Mouse (Mus musculus): Measurements from ENCODE around the gene Vwa8.

Vwa8 gene

DNA sequence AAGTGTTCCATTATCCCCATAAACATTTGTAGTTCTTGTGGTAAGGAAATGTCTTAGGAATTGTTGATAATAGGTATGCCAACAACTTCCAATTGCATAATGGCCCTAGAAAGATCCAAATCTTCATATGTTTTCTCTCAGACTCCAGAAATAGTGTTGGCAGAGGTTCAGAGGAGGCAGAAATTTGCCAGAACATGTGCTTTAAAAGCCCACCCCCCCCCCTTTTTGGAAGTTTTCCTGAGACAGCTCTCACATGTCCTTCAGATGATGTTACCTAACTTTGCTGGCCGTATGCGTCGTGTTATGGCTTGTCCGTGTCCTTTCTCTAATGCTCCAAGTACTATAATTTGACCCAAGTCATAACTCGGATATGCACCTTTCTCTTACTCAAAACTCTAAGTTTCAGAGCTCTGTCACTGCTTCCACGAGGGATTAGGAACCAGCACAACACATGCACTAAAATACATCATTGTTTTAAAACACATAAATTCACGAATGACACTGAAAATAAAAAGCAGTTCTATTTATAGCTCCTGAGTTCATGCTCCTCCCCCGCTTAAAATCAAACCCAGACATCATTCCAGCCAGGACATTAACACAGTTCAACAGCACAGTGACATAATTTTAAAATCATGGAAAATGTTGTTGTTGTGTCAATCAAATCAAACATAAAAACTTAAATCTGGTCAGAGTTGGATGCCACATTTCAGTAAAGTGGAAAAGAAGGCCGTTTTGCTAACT is 227.9 kb downstream of the Vwa8 start:
- DNase-seq (ENCODE audit: low read depth, low spot score): no peak

DNA sequence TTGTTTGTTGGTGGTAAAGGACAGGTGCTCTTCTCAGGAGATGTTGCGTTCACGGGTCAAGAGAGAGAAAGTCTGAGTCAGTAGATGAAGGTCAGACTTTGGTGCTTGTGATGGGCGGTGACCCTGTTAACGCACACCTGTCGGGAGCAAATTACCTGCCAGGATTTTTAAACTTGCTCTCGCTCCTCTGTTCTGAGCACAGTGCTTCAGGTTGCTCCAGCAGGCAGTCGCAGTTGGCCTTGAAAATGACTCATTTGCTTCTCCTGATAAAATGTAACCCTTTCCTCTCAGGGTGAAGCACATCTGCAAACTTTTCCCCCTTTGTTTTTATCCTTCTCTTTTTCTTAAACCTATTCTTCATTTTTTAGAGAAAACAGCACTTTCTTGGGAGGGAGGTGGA is 234.7 kb downstream of the Vwa8 start:
- DNase-seq (ENCODE audit: low read depth, low spot score): no peak

GRCm38 (mm10) chr14:79086006-79086405 is 237.2 kb downstream of the Vwa8 start:
- no peak for DNase-seq (ENCODE audit: low read depth, low spot score)

- DNase-seq (ENCODE audit: low read depth, low spot score): no peak
Observed at GRCm38 (mm10) chr14:79089464-79089863, 240.6 kb downstream of the Vwa8 start.

DNA sequence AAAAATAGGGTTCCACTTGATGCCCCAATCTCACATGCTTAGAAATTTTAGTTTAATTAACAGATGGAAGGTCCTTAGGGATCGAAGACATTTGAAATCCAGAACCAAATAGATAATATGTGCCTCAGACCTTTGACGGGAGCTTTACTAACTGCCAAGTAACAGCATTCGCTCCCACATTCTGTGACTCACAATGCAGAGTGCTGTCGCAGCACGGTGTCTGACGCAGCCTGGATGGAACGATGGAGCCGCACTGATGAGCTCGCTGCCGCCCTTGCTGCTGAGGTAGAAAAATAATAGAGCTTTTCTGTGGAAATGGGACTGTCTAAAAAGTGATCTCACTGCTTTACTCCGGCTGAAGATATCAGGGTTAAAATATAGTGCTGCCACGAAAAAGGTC is 248.3 kb downstream of the Vwa8 start:
- no peak for DNase-seq (ENCODE audit: low read depth, low spot score)

GRCm38 (mm10) chr14:79106655-79107515 is 258.0 kb downstream of the Vwa8 start:
- DNase-seq (ENCODE audit: low read depth, low spot score): peak; percentile 85

- DNase-seq (ENCODE audit: low read depth, low spot score): peak; percentile 29
Observed at GRCm38 (mm10) chr14:79109375-79109774, 260.5 kb downstream of the Vwa8 start.

- DNase-seq (ENCODE audit: low read depth, low spot score): peak; percentile 57
Observed at GRCm38 (mm10) chr14:79110012-79110411, 261.2 kb downstream of the Vwa8 start.

DNA sequence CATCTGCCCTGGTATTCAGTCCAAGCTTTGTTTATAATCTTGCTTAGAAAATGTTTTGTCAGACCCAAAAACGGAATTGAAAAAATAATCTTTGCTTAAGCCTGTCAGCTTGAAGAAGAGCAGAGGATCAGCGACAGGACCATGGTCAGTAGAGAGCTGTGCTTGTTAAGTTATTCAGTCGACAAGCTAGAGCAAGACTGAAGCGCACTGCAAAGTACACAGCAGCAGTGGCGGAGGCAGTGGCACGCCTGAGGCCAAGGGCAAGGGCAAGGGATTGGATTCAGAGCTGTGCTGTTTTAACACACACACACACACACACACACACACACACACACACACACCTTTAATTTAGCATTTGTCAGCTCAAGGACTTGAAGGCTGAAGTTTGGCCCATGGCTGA is 263.2 kb downstream of the Vwa8 start:
- DNase-seq (ENCODE audit: low read depth, low spot score): no peak

GRCm38 (mm10) chr14:79114526-79115383 is 265.9 kb downstream of the Vwa8 start:
- DNase-seq (ENCODE audit: low read depth, low spot score): no peak

GRCm38 (mm10) chr14:79118457-79118856 is 269.6 kb downstream of the Vwa8 start:
- DNase-seq (ENCODE audit: low read depth, low spot score): no peak

DNA sequence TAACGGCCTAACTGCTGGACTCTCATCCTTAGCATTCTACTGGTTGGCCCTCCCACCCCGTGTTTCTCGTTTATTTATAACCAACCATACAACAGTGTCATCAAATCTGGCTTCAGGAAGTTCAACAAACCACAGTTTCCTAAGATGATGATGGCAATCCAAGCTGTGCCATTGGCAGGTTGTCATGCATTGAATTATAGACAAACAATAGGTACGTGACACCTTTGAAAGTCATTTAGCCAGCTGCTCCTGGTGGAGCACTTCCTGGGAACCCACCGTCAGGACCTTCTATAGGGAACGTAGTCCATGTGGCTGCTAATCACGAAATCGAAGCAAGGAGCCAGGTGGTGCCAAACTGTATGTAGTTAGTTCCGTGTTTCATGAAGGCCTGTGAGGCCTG is 270.5 kb downstream of the Vwa8 start:
- DNase-seq (ENCODE audit: low read depth, low spot score): no peak

DNA sequence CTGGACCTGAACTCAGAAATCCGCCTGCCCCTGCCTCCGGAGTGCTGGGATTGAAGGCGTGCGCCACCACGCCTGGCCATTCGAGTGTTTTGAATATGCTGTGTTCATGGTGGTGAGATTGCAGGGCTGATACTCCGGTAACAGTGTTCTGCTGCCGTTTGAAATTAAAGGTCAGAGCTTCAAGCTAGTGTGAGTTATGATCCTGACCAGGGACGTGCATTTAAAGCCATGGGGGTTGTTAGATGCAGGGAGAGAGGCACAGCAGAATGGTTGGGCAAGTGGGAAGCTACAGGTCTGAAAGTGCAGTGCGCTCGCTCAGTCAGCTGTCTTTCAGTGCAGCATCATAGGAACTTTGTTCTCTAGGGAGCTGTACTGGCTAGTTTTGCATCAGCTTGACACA is 271.8 kb downstream of the Vwa8 start:
- no peak for DNase-seq (ENCODE audit: low read depth, low spot score)

GRCm38 (mm10) chr14:79123466-79123865 is 274.6 kb downstream of the Vwa8 start:
- no peak for DNase-seq (ENCODE audit: low read depth, low spot score)

DNA sequence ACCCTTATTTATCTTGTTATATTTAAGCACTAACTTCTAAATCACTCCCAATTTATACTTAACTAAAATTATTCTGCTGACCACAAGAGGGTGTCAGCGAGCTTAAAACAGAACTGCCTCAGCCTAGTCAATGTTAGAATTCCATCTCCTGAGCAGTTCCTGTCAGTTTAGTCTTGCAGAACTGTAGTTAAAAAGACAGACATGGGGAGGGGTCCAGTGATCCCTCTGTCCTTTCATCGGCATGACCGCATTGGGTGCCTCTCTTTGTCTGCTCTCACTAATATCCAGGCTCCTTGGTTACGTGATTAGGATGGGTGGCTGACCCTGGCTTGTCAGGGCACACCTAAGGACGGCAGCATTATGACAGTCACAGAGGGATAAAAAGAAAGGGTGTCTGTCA is 275.8 kb downstream of the Vwa8 start:
- peak; percentile 37 for DNase-seq (ENCODE audit: low read depth, low spot score)

- no peak for DNase-seq (ENCODE audit: low read depth, low spot score)
Observed at GRCm38 (mm10) chr14:79126176-79126575, 277.3 kb downstream of the Vwa8 start.

DNA sequence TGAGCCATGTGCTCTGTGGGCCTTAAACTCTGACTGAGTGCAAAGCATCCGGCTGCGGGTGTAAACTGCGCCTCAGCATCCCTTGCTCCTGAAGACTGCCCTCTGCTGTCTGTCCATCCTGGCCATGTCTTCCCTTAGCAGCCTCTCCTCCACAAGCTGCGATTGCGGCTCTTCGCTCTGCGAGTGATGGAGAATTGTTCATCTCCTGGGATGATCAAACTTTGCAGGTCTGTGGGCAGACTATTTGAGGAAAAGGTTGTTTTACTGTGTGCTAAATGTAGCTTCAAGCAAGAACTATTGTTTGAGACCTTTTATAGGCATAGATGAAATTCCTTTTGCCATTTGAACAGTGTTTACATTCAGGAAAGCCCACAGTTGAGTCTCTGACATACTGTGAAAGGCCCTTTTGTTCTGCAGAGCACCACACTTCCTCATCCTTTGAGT is 286.1 kb downstream of the Vwa8 start:
- DNase-seq (ENCODE audit: low read depth, low spot score): peak; percentile 56

DNA sequence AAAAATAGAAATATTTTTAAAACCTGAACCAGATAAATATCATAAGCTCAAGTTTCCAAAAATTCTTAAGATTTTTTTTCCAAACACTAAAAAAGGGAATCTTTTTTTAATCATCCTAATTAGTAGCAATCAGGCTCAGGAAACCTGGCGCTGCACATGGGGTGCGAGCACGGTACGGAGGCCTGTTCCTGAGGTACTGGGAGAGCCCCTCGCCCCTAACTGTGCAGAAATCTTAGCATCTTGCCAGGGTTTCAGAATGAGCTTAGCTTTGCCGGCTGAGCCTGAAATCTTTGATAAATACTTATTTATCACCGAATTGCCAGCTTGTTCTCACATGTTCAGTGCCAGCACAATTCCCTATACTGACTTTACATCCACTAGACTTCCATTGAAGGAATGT is 286.6 kb downstream of the Vwa8 start:
- no peak for DNase-seq (ENCODE audit: low read depth, low spot score)

DNA sequence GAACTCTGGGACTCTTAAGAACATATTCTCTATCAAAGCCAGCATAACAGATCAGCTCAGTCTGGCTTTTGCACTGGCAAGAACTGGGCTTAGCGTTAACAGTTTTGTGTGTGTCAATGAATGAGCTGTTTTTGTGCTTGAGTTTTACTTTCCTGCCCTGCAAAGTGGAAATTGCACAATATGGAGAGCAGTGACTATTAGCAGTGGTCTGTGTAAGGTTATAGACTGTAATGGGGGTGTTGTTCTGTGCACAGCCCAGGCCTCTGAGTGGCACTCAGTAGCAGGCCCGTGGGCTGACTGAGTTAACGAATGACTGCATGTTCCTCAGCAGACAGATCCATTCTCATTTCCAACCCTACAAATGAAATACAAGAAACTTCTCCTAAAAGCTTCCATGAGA is 287.7 kb downstream of the Vwa8 start:
- DNase-seq (ENCODE audit: low read depth, low spot score): no peak

GRCm38 (mm10) chr14:79137100-79137499 is 288.2 kb downstream of the Vwa8 start:
- no peak for DNase-seq (ENCODE audit: low read depth, low spot score)

GRCm38 (mm10) chr14:79139096-79139651 is 290.3 kb downstream of the Vwa8 start:
- DNase-seq (ENCODE audit: low read depth, low spot score): peak; percentile 40
